ENCODE assay signal across 9 mouse cellular contexts in the genomic region with DNA sequence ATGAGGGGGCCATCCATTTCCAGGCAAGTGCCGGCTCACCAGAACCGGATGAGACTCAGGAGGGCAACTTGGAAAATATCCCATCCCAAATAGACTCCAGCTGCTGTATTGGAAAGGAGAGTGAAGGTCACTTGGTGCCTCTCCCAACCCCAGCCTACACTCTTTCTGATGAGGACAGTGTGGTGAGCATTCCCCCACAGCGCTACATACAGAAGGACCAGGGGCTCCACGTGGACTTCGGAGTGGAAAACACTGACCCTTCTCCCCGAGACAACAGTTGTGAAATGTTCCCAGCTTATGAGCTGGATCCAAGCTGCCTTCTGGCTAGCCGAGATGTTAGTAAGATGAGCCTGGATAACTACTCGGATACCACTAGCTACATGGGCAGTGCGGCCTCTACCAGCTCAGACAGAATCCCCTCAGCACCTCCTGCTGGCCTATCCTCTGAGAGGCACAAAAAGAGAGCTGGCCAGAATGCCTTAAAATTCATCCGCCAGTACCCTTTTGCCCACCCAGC. TPM values are rescaled to one million over a fixed set of nuclear protein-coding genes. Genes with fewer than 3 reads are reported as not detected.
DNase-seq lines count a peak whose midpoint lies in the region; ATAC-seq and TF ChIP-seq lines count a peak whose summit lies in the region.
"Had no signal": no experiment of that assay in that cellular context is flagged by ENCODE, and none has a peak within 500 bp of the region (broad histone marks: within the 10 kb centered on the region; RNA-seq: fewer than 3 reads in every experiment).

No protein-coding gene starts in this region.

- peaks cover 84% of the 10 kb centered on the region for H3K79me2 ChIP-seq in MEL (ENCODE audit: control insufficient read depth, insufficient read depth, low read length, poor library complexity)

- no peaks in the 10 kb centered on the region for H3K9me3 ChIP-seq in heart, embryonic 10.5 days
- no peaks in the 10 kb centered on the region for H3K9me3 ChIP-seq in MEL (replicated peaks; ENCODE audit: insufficient read depth, low read length)
- H3K9me3 ChIP-seq in hindbrain, embryonic 12.5 days (replicated peaks) = no peaks in the 10 kb centered on the region
- H3K9me3 ChIP-seq in midbrain, embryonic 10.5 days (replicated peaks) = no peaks in the 10 kb centered on the region

- intact Hi-C loops in heart, postnatal 10 days (cut with DNase I) = loop anchor here (5.0 kb wide), 1 partner anchor 77 kb away; no protein-coding TSS in a partner anchor

- WGBS in heart, embryonic 10.5 days = 88% methylated on average over 10 of the region's 10 CpGs
- WGBS in hindbrain, embryonic 12.5 days = 89% methylated on average over 10 of the region's 10 CpGs
- 96% methylated on average over 10 of the region's 10 CpGs for WGBS in midbrain, embryonic 10.5 days

- peak overlapping the region; percentile 44 for H3K4me2 ChIP-seq in hindbrain, embryonic 12.5 days (replicated peaks)

- TF ChIP-seq POLR2A in MEL (IDR thresholded peaks at IDR 0.05; ENCODE audit: control insufficient read depth in 1 of 2, insufficient read depth in 1 of 2, low read depth in 1 of 2, low read length in 2 of 2, poor library complexity in 1 of 2) = no peak

- H3K4me3 ChIP-seq in heart, embryonic 10.5 days = peak overlapping the region; percentile 45
- peak overlapping the region; percentile 43 to 57 for H3K4me3 ChIP-seq in MEL (ENCODE audit: control insufficient read depth in 1 of 2, insufficient read depth in 1 of 2, low read depth in 2 of 2, low read length in 2 of 2)
- H3K4me3 ChIP-seq in hindbrain, embryonic 12.5 days = peak overlapping the region; percentile 10
- H3K4me3 ChIP-seq in midbrain, embryonic 10.5 days = peak overlapping the region; percentile 68

- H3K27ac ChIP-seq in heart, embryonic 10.5 days = no peak overlapping the region
- no peak overlapping the region for H3K27ac ChIP-seq in MEL (ENCODE audit: control insufficient read depth, low read depth, low read length)
- H3K27ac ChIP-seq in hindbrain, embryonic 12.5 days = no peak overlapping the region
- no peak overlapping the region for H3K27ac ChIP-seq in midbrain, embryonic 10.5 days (replicated peaks)

- no peak for TF ChIP-seq RAD21 in MEL (IDR thresholded peaks at IDR 0.05; ENCODE audit: low read depth, low read length)

- H3K27me3 ChIP-seq in heart, embryonic 10.5 days (ENCODE audit: insufficient read depth, poor library complexity, severe bottlenecking) = no peaks in the 10 kb centered on the region
- H3K27me3 ChIP-seq in MEL (ENCODE audit: control insufficient read depth in 1 of 2, insufficient read depth in 2 of 2, low read length in 2 of 2) = no peaks in the 10 kb centered on the region
- no peaks in the 10 kb centered on the region for H3K27me3 ChIP-seq in hindbrain, embryonic 12.5 days
- no peaks in the 10 kb centered on the region for H3K27me3 ChIP-seq in midbrain, embryonic 10.5 days (ENCODE audit: low read depth, poor library complexity, severe bottlenecking)

- DNase-seq in heart, embryonic 10.5 days (ENCODE audit: low spot score) = no peak
- no peak for DNase-seq in heart, postnatal 10 days
- DNase-seq in MEL (ENCODE audit: low read depth, low spot score) = no peak
- no peak for DNase-seq in midbrain, embryonic 10.5 days (ENCODE audit: low spot score)
- no peak for DNase-seq in right cerebral cortex, postnatal 4 days
- no peak for DNase-seq in ovary, postnatal 14 days (ENCODE audit: low spot score)
- DNase-seq in cerebellum, adult 11 months = no peak
- DNase-seq: cerebellum, postnatal 10 days had no signal

- peaks cover 56% of the 10 kb centered on the region for H3K36me3 ChIP-seq in heart, embryonic 10.5 days
- H3K36me3 ChIP-seq in MEL (ENCODE audit: control insufficient read depth in 1 of 2, insufficient read depth in 2 of 2, low read length in 2 of 2) = peaks cover 2 to 55% of the 10 kb centered on the region in 2 experiments; a peak in 2 of 4 replicates
- peaks cover 29% of the 10 kb centered on the region for H3K36me3 ChIP-seq in hindbrain, embryonic 12.5 days
- peaks cover 63% of the 10 kb centered on the region for H3K36me3 ChIP-seq in midbrain, embryonic 10.5 days

- TF ChIP-seq EP300 in MEL (IDR thresholded peaks at IDR 0.05; ENCODE audit: low read depth in 1 of 2, low read length in 2 of 2) = no peak

- peaks cover 61% of the 10 kb centered on the region for H3K4me1 ChIP-seq in heart, embryonic 10.5 days
- peaks cover 2 to 52% of the 10 kb centered on the region in 2 experiments for H3K4me1 ChIP-seq in MEL (ENCODE audit: control insufficient read depth in 1 of 2, insufficient read depth in 2 of 2, low read length in 2 of 2)
- H3K4me1 ChIP-seq in hindbrain, embryonic 12.5 days = peaks cover 66% of the 10 kb centered on the region
- H3K4me1 ChIP-seq in midbrain, embryonic 10.5 days = peaks cover 68% of the 10 kb centered on the region

- peak overlapping the region; percentile 20 for H3K9ac ChIP-seq in MEL (ENCODE audit: control insufficient read depth, low read depth, low read length, poor library complexity, severe bottlenecking)
- H3K9ac ChIP-seq in hindbrain, embryonic 12.5 days = peak overlapping the region; percentile 28; the same call in 1 of the 2 replicates

- ATAC-seq in hindbrain, embryonic 12.5 days (ENCODE audit: low FRiP score) = no peak

- no peak for TF ChIP-seq CTCF in MEL (IDR thresholded peaks at IDR 0.05 in 2 of 3, conservative IDR thresholded peaks at IDR 0.05 in 1 of 3; ENCODE audit: control insufficient read depth in 1 of 3, insufficient read depth in 1 of 3, low read depth in 2 of 3, low read length in 3 of 3, poor library complexity in 1 of 3, severe bottlenecking in 1 of 3)

TF ChIP-seq in MEL, 35 proteins besides CTCF, POLR2A, EP300 and RAD21:
- TF ChIP-seq RCOR1 (IDR thresholded peaks at IDR 0.05; ENCODE audit: low read depth, low read length) = no peak
- TF ChIP-seq POLR2AphosphoS5 (IDR thresholded peaks at IDR 0.05; ENCODE audit: borderline replicate concordance, low read depth, low read length) = no peak
- no peak for TF ChIP-seq CHD1 (IDR thresholded peaks at IDR 0.05; ENCODE audit: low read depth, low read length)
- no peak for TF ChIP-seq HCFC1 (IDR thresholded peaks at IDR 0.05; ENCODE audit: low read depth, low read length)
- no peak for TF ChIP-seq ELF1 (IDR thresholded peaks at IDR 0.05; ENCODE audit: low read depth, low read length)
- no peak for TF ChIP-seq KAT2A (conservative IDR thresholded peaks at IDR 0.05; ENCODE audit: low read depth, low read length)
- no peak for TF ChIP-seq E2F4 (IDR thresholded peaks at IDR 0.05; ENCODE audit: borderline replicate concordance, low read depth, low read length)
- no peak for TF ChIP-seq MXI1 (IDR thresholded peaks at IDR 0.05; ENCODE audit: low read depth, low read length)
- no peak for TF ChIP-seq ZNF384 (IDR thresholded peaks at IDR 0.05; ENCODE audit: low read depth, low read length)
- TF ChIP-seq USF2 (IDR thresholded peaks at IDR 0.05; ENCODE audit: borderline replicate concordance in 1 of 2, insufficient read depth in 1 of 2, low read depth in 1 of 2, low read length in 2 of 2) = no peak

RNA-seq across cellular contexts. Expression of a gene that starts 2.4 kb away (rescaled TPM):
- polyA plus RNA-seq in heart, embryonic 10.5 days (2016; fragmentation: Nextera tagmentation; extraction: Ambion mirVana) = 6.5 and 6.7 TPM in 2 replicates
- total RNA-seq in heart, postnatal 10 days (2021) = 10 to 100 TPM; 16.1 to 16.6 TPM
- total RNA-seq in MEL (2012; rRNA removed) = 17.0 and 20.0 TPM in 2 replicates
- polyA plus RNA-seq in MEL (2012; ENCODE audit: insufficient read depth in 1 of 2, insufficient read length in 2 of 2, low read depth in 1 of 2, low replicate concordance in 2 of 2, missing spikeins in 1 of 2) = 10 to 100 TPM in 1 of 2 experiments, not detected in 1; 20.5 TPM
- 9.8 and 9.9 TPM in 2 replicates for polyA plus RNA-seq in hindbrain, embryonic 12.5 days (2016; fragmentation: Nextera tagmentation; extraction: Ambion mirVana)
- 7.8 and 8.8 TPM in 2 replicates for polyA plus RNA-seq in midbrain, embryonic 10.5 days (2016; fragmentation: Nextera tagmentation; extraction: Ambion mirVana)

RNA-seq across cellular contexts. Expression of a gene that starts 2.6 kb away (rescaled TPM):
- polyA plus RNA-seq in heart, embryonic 10.5 days (2016; fragmentation: Nextera tagmentation; extraction: Ambion mirVana) = 16.0 and 17.8 TPM in 2 replicates
- 1 to 10 TPM; 5.3 to 6.3 TPM for total RNA-seq in heart, postnatal 10 days (2021)
- total RNA-seq in MEL (2012; rRNA removed) = 17.7 and 19.3 TPM in 2 replicates
- 10 to 100 TPM in 1 of 2 experiments, not detected in 1; 18.4 TPM for polyA plus RNA-seq in MEL (2012; ENCODE audit: insufficient read depth in 1 of 2, insufficient read length in 2 of 2, low read depth in 1 of 2, low replicate concordance in 2 of 2, missing spikeins in 1 of 2)
- polyA plus RNA-seq in hindbrain, embryonic 12.5 days (2016; fragmentation: Nextera tagmentation; extraction: Ambion mirVana) = 16.7 and 17.3 TPM in 2 replicates
- polyA plus RNA-seq in midbrain, embryonic 10.5 days (2016; fragmentation: Nextera tagmentation; extraction: Ambion mirVana) = 23.2 and 23.9 TPM in 2 replicates

RNA-seq across cellular contexts. Expression of a gene that starts 31.8 kb away (rescaled TPM):
- polyA plus RNA-seq in heart, embryonic 10.5 days (2016; fragmentation: Nextera tagmentation; extraction: Ambion mirVana) = 60.9 and 82.5 TPM in 2 replicates
- total RNA-seq in heart, postnatal 10 days (2021) = 10 to 100 TPM; 19.9 to 22.4 TPM
- 63.3 and 71.4 TPM in 2 replicates for total RNA-seq in MEL (2012; rRNA removed)
- polyA plus RNA-seq in MEL (2012; ENCODE audit: insufficient read depth in 1 of 2, insufficient read length in 2 of 2, low read depth in 1 of 2, low replicate concordance in 2 of 2, missing spikeins in 1 of 2) = 10 to 100 TPM in 1 of 2 experiments, not detected in 1; 55.3 TPM
- polyA plus RNA-seq in hindbrain, embryonic 12.5 days (2016; fragmentation: Nextera tagmentation; extraction: Ambion mirVana) = 23.2 and 28.1 TPM in 2 replicates
- 75.3 and 86.3 TPM in 2 replicates for polyA plus RNA-seq in midbrain, embryonic 10.5 days (2016; fragmentation: Nextera tagmentation; extraction: Ambion mirVana)

RNA-seq across cellular contexts. Expression of a gene that starts 50.7 kb away (rescaled TPM):
- 36.6 and 40.9 TPM in 2 replicates for polyA plus RNA-seq in heart, embryonic 10.5 days (2016; fragmentation: Nextera tagmentation; extraction: Ambion mirVana)
- 10 to 100 TPM; 18.9 to 21.1 TPM for total RNA-seq in heart, postnatal 10 days (2021)
- 67.8 and 81.5 TPM in 2 replicates for total RNA-seq in MEL (2012; rRNA removed)
- polyA plus RNA-seq in MEL (2012; ENCODE audit: insufficient read depth in 1 of 2, insufficient read length in 2 of 2, low read depth in 1 of 2, low replicate concordance in 2 of 2, missing spikeins in 1 of 2) = 10 to 100 TPM; 49.5 to 94.7 TPM
- polyA plus RNA-seq in hindbrain, embryonic 12.5 days (2016; fragmentation: Nextera tagmentation; extraction: Ambion mirVana) = 25.6 and 30.4 TPM in 2 replicates
- polyA plus RNA-seq in midbrain, embryonic 10.5 days (2016; fragmentation: Nextera tagmentation; extraction: Ambion mirVana) = 29.3 and 34.0 TPM in 2 replicates

RNA-seq across cellular contexts. Expression of a gene that starts 51.5 kb away (rescaled TPM):
- 18.1 and 21.9 TPM in 2 replicates for polyA plus RNA-seq in heart, embryonic 10.5 days (2016; fragmentation: Nextera tagmentation; extraction: Ambion mirVana)
- 10 to 100 TPM; 24.2 to 26.6 TPM for total RNA-seq in heart, postnatal 10 days (2021)
- total RNA-seq in MEL (2012; rRNA removed) = 14.2 and 14.6 TPM in 2 replicates
- polyA plus RNA-seq in MEL (2012; ENCODE audit: insufficient read depth in 1 of 2, insufficient read length in 2 of 2, low read depth in 1 of 2, low replicate concordance in 2 of 2, missing spikeins in 1 of 2) = 10 to 100 TPM in 1 of 2 experiments, not detected in 1; 13.4 TPM
- polyA plus RNA-seq in hindbrain, embryonic 12.5 days (2016; fragmentation: Nextera tagmentation; extraction: Ambion mirVana) = 18.2 and 20.2 TPM in 2 replicates
- 14.6 and 15.6 TPM in 2 replicates for polyA plus RNA-seq in midbrain, embryonic 10.5 days (2016; fragmentation: Nextera tagmentation; extraction: Ambion mirVana)

Comparison
In these comparisons a context has a peak if more than half of its experiments do, and no peak if none do; other contexts are left out.
1. H3K4me3 ChIP-seq: peak in every context shown above with its lines; median percentile 68 in midbrain, embryonic 10.5 days; 50 in MEL; 45 in heart, embryonic 10.5 days; 10 in hindbrain, embryonic 12.5 days.